Mouse (Mus musculus): Measurements from ENCODE around the gene Pip5k1b. TPM values are rescaled to one million over a fixed set of nuclear protein-coding genes. Genes with fewer than 3 reads are reported as not detected.

The Pip5k1b gene
- total RNA-seq, 1 experiment from 2014 or later, result 30.5 TPM

DNA sequence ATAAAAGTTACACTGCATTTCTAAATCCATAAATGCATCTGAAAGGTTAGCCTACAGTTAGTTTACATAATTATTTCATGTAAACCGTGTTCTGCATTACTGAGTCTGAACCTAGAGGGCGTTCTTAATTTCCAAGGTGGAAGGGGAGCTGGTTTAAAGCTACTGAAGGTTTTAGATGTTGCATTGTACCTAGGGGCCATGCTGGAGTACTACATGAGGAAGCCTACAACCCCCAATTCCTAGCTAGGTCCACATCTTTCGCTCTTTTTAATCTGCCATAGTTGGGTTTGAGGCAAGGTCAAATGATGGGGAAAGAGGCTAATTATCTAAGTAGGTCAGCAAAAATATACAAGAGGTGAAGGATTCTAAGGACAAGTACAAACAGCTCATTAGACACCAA lies 104.0 kb downstream of the Pip5k1b start:
- ATAC-seq (ENCODE audit: extremely low read depth, insufficient number of reproducible peaks, low FRiP score, poor library complexity, severe bottlenecking), result no peak

DNA sequence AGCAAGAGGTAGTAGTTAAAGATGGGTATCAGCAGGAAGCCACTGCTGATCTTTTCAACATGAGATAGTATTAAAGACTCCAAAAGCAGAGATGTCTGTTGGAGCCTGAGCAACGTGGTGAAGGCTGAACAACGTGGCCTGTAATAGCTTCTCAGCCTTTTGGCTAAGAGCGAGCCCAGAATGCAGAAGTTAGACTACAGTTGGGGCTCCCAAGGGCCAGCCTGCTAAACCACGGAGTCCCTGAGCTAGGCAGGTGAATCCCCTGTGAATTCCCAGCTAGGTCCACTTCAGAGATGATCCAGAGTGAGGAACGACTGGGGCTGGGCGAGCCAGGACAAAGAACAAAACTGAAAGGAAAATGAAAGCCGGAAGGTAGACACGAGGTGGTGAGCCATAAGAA lies 104.9 kb downstream of the Pip5k1b start:
- peak; percentile 41; the same call in 1 of the 2 replicates for ATAC-seq (ENCODE audit: extremely low read depth, insufficient number of reproducible peaks, low FRiP score, poor library complexity, severe bottlenecking)

DNA sequence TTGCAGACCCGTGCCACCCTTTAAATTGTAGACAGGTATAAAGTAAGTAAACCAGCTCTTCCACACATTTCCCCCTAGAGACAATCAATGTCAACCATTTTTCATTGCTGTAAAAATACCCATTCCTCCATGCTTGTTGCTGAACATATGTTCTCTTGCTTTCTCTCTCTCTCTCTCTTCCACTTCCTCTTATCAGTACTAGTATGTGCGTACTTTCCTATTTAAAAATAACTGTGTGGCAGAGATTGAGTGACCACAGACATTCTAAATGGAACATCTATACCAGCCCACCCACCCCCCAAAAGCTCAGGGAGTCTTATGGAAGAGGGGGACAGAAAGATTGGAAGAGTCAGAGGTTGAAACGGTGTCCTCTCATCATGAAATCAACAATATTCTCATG lies 111.3 kb downstream of the Pip5k1b start:
- no peak for ATAC-seq (ENCODE audit: extremely low read depth, insufficient number of reproducible peaks, low FRiP score, poor library complexity, severe bottlenecking)

DNA sequence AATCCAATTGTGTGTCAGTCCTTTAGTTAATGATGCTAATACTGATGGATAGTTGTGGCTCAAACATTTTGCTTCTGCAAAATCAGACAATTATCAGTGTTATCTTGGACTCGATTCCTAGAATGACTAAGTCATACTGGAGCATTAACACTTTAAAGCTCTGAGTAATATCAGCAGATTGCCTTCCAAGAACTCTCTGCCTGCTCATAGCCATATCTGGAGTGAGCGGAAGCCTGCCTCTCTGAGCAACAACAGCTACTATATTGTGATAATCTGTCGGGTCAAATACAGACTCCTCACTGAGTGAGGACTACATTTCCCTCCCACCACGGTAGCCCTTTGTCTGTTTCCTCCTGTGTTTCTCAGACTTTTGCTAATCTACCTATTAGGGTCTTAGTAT lies 116.0 kb downstream of the Pip5k1b start:
- ATAC-seq (ENCODE audit: extremely low read depth, insufficient number of reproducible peaks, low FRiP score, poor library complexity, severe bottlenecking), result no peak

DNA sequence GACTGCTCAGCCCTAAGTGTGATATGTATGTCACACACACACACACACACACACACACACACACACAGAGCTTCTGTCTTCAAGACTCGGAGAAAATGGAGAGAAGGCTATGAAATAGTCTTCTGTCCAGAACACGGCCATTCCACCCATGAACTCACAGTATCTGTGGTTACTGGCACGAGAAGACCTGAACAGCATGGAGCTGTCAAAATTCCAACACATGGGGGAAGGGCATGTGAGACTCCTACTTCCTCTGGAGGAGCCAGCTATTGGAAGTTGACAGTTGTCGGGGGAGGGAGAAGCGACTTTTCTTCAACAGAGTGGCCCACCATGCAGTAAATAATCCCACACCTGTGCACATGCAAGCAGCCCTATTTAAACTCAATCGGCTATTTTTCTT lies 121.4 kb downstream of the Pip5k1b start:
- no peak for ATAC-seq (ENCODE audit: extremely low read depth, insufficient number of reproducible peaks, low FRiP score, poor library complexity, severe bottlenecking)

DNA sequence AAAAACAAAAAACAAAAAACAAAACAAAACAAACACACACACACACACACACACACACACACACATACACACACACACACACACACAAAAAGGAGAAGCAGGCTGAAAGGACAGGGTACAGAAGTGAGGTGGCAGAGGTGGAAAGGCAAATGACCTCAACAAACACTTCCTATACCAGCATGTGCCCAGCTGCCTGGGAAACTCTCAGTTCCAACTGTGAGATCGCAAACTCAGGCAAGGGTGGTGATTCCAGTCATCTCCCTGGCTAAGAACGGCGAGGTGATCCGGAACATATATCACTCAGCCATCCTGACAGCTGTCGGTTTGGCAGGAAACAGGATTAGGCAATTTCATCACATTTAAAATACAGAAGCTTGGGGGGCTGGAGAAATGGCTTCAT lies 123.2 kb downstream of the Pip5k1b start:
- peak; percentile 72 for ATAC-seq (ENCODE audit: extremely low read depth, insufficient number of reproducible peaks, low FRiP score, poor library complexity, severe bottlenecking)

DNA sequence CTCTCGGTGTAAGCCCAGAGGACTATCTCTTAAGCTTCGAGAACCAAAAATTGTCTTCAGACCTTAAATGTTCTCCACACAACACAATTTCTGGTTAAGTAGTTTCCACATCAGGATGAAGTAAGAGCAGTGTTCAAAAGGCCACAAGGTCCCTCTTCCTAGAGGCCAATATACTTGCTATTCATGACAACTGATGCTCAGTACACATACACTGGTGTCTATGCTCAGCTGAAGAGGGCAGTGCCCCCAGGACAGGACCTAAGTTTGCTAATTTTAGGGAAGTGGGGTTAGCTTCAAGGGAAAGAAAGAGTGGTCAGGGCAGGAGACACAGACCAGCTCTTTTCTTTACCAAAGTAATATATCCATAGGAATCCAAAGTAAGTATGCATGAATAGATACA lies 124.3 kb downstream of the Pip5k1b start:
- no peak for ATAC-seq (ENCODE audit: extremely low read depth, insufficient number of reproducible peaks, low FRiP score, poor library complexity, severe bottlenecking)

DNA sequence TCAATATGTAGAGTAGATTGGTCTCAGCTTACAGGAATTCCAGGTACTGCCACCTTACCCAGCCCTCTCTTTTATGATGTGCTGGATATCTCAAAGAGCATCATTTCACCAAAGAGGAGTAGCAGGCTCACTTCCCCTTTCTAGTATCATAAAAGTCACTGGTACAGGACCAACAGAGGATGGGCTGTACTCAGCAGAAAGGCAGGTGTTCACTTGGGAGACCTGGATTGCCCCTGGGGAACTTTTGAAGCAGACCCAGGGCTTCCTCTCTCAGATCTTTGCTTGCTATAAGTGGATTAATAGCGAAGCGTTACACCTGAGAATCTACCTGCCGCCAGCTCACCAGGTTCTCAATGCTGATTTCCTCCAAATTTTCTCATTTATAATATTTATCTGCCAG lies 127.7 kb downstream of the Pip5k1b start:
- no peak for ATAC-seq (ENCODE audit: extremely low read depth, insufficient number of reproducible peaks, low FRiP score, poor library complexity, severe bottlenecking)

DNA sequence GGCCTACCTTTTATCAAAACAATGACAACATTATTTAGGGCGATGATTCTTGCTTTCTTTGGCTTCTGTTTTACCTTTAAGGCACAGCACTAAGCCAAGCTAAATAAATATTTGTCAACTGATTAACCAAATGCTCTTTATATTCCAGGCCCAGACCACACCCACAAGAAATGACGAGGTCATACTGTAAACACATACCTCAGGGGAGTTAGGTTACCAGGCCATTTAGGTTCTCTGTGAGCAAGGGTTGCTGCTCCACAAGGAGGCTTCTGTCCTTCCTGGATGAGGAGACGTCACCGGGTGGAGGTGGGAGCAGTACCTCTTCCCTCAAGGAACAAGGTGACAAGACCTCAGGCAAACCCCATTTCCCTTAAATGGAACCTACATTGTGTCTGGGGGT lies 128.4 kb downstream of the Pip5k1b start:
- ATAC-seq (ENCODE audit: extremely low read depth, insufficient number of reproducible peaks, low FRiP score, poor library complexity, severe bottlenecking), result no peak

DNA sequence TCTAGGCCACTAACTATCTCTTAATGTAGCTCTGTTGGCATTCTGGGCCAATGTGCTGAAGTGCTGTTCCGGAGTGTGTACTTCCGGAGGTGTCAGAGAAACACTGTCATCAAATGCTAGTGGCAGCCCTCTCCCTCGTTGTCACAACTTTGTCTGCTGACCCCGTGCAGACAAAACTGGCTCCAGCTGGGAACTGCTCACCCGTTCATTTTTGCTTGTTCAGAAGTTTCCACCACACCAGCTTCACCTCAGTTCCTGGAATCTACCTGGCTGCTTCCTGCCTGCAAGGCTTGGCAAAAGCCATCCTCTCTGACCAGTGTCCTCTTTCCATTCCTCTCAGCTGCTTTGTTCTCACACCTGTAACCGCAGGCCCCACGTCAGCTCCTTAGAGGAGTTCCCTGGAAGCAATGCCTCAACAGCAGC lies 128.9 kb downstream of the Pip5k1b start:
- ATAC-seq (ENCODE audit: extremely low read depth, insufficient number of reproducible peaks, low FRiP score, poor library complexity, severe bottlenecking), result no peak

DNA sequence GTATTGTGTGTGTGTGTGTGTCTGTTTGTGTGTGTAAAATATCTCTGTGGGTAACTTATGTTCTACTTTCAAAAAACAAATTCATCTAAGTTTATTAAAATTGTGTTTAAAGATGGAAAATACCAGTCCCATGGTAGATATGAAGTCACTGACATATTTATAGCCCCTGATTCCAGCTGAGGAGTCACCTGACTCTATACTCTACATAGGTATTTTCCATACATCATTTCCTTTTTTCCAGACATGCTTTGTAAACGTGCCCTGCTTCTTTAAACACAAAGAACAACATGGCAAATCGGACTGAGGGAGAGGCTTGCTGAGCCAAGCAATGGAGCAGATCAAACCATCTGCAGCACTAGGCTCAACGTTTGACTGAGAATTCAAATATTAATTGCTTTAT lies 137.6 kb downstream of the Pip5k1b start:
- no peak for ATAC-seq (ENCODE audit: extremely low read depth, insufficient number of reproducible peaks, low FRiP score, poor library complexity, severe bottlenecking)

DNA sequence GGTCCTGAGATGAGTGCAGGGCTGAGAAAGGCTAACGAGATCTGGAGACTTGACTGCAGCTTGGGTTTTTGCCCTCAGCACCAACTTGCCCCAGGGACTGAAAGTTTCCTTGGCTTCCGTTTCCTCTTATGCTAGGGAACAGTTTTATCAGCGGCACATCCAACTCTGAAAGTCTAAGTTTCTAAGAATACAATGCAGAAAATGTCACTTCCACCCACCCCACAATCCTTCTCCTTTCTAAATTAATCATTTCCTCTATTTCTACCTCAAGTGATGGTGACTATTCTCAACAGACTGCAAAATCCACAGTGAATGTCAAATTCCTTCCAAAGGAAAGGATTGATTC lies 138.0 kb downstream of the Pip5k1b start:
- ATAC-seq (ENCODE audit: extremely low read depth, insufficient number of reproducible peaks, low FRiP score, poor library complexity, severe bottlenecking), result no peak

DNA sequence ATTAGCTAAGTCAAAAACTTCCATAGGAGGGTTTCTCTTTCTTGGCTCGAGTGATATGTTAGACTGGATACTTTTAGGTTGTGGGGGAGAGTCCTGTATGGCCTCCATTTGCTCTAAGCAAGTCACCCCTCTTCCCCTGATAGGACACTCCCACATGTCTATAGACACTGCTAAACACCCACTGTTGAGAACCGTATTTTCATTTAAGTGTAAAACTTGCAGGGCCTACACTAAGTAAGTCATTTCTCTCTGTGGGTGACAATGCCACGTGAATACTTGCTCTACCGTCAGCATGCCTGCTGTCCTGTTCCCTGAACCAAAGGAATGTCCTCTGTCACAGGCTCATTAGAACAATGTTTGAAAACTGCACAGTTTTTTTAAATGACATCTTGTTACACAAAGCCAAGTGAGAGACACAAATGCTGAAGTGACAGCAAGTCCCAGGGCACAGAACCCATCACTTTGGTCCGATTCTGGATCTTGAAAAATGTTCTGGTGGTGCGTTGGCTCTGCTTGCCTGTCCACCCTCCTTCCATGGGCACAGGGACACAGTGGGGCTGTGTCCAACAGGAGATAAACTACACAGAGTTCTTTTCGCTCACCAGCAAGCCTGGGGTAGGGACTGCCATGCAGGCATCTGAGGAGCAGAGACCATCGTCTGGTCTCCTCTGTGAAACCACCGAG lies 138.6 kb downstream of the Pip5k1b start:
- ATAC-seq (ENCODE audit: extremely low read depth, insufficient number of reproducible peaks, low FRiP score, poor library complexity, severe bottlenecking), result no peak

DNA sequence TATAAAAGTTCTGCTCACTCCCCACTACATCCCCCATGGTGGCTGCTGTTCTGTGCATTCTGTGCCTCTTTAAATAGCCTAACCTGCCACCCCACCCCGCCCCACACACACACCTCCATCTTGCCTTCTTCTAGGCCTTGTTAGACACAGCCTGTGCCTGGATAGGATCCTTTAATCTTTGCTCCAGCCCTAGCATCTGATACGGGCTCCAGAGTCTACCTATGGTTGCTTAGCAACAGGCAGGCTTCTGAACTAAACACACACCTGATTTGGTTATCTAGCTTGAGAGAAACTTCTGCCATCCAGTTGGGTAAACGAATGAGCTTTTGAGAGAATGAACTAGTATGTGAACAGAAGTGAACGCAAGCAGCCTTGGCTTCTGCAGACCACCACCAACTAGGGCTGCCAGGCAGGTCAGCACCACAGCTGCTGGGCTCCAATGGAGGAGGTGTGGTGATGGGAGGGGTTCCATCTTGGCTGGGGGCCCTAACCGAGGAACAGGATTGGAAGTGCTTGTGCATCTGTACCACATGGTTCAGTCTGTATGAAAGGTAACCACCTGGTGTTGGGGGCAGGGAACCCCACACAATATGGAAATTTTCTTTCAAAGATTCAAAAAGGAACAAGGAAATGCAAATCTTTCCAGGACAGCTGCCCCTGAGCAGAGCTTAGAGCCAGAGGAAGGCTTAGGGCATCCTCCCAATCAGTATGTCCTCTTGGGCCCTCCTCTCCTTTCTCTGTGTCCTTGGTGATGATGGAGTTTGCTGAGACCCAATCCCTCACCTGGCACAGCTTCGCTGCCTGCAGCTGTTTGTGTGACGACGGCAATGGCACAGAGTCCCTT lies 139.7 kb downstream of the Pip5k1b start:
- ATAC-seq (ENCODE audit: extremely low read depth, insufficient number of reproducible peaks, low FRiP score, poor library complexity, severe bottlenecking), result no peak

DNA sequence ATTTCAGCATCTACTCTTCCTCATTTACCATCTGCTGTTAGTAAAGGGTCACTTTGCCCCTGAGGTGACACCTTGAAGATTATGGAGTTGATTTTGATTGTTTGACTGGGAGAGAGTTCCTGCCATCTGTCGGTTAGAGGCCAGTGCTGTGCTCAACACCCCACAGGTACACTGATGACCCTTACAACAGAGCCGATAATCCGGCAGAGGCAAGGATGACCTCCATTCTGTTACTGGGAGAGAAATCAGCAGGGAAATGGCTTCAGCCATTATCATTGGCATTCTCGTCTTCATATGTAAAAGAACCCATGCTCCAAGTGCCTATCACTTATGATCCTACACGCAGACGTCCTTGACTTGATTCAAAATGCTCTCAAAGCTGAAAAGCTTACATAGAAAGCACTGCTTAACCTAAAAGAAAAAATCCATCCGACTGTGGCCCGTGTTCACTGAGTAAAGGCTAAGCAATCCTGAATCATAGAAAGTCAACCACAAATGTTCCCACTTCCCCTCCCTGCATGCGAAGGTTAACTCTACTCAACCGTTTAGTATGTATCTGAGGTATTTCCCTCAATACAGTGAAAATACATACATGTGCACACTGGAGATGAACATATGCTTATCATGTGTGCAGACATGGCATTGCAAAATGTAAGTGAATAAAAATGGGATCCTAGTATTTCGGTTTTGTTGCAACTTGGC lies 146.7 kb downstream of the Pip5k1b start:
- no peak for ATAC-seq (ENCODE audit: extremely low read depth, insufficient number of reproducible peaks, low FRiP score, poor library complexity, severe bottlenecking)

DNA sequence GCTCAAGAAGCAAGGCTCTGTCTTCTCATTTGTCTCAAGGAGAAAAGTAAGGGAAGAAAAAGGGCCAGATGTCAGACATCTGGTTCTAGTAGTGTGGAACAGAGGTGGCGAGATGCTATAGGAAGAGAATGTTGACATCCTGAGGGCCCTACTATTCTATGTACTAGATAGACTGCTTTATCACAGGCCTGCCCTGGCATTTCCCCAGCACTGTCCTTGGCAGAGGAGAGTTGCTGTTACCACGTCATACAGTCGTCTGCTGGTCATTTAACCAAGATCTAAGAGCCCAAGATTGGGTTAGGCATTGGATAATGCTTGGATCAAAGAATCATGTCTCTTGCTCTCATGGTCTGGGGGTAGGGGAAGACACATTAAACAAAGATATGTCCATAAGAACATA lies 151.0 kb downstream of the Pip5k1b start:
- no peak for ATAC-seq (ENCODE audit: extremely low read depth, insufficient number of reproducible peaks, low FRiP score, poor library complexity, severe bottlenecking)

DNA sequence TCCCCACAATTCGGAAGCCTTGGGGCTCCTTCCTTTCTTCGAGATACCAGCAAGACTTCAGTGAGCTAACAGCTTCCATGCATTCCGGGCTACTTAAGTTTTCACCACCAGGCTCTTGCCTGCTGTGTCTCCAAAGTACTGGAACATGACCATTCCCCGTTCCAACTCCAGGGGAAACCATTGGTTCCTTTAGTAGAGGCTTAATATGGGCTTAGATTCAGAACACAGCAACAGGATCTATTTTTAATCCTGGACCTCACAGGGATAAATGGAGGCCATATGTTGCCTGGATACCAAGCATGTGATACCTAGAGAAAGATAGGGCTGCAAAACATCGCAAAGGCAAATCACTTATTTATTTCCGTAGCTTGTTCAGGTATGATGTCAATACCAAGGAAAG lies 152.4 kb downstream of the Pip5k1b start:
- ATAC-seq (ENCODE audit: extremely low read depth, insufficient number of reproducible peaks, low FRiP score, poor library complexity, severe bottlenecking), result no peak

DNA sequence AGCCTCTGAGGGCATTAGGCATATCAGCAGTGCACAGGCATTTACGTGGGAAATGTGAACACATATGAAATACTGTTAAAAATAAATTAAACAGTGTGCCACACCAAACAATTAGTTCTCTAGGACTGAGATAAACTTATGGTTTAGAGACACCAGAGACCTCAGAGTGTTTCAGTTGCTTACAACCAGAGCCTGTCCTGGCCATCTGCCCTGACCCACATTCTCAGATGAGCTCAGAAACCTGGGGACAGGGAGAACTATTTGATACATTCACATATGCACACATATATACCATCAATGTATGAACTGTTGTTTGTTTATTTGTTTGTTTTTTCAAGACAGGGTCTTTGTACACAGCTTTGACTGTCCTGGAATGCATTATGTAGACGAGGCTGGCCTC lies 161.8 kb downstream of the Pip5k1b start:
- no peak for ATAC-seq (ENCODE audit: extremely low read depth, insufficient number of reproducible peaks, low FRiP score, poor library complexity, severe bottlenecking)

DNA sequence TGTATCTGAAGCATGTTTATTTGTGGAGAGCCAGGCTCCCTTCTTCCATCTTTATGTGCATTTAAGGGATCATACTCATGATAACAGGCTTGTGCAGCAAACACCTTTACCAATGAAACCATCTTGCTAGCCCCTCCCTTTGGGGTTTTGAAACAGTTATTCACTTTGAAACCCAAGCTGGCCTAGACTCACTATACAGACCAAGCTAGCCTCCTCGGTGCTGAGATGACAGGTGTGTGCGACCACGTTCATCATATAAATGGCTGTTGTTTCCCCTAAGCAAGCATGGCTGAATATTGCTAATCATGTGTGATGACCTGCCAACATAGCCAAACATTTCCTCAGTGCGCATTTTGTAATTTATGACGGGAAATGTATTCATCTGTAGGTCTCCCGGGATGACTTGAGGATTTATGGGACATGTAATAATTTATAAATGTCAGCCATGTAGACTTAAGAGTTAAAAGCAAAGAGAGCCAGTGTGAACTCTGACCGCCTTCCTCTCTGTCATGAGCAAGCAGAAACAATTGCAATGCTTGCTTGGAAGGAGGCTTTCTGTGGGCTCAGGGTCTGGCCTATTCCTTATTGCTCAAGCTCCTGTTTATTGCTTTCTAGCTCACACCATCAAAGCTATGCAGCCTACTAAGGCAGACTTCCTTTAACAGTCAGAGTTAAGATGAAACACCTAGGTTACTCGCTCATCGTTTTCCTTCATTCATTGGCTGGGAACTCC lies 164.0 kb downstream of the Pip5k1b start:
- no peak for ATAC-seq (ENCODE audit: extremely low read depth, insufficient number of reproducible peaks, low FRiP score, poor library complexity, severe bottlenecking)

Measured in neutrophil, adult 5-6 weeks (primary cell).